Mouse (Mus musculus): ENCODE measurements at regions not wholly inside any gene's neighbourhood (a gene's known extent, or its start where the extent isn't known, plus 50 kb on each side); places are given as distances from the start of the nearest gene placed in this dataset.
A peak's percentile ranks its signal among the peaks of the same experiment; 100 is the strongest.

DNA sequence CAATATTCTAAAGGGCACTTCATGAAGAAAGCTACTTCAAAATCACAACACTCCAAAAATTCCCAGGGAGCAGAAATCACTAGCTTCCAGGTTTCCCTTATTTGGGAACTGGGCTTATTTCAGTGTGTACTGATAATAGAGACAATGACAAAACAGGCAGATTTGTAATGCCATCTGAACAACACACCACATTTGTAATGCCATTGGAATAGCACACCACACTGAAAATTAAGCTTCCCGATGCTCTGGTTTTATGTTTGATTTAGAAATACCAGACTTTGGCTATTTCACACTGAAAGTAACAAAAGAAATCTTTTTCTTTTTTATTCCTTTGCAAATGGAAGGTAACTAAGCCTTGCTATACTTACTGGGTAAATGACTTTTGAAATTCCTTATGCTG is 343.5 kb upstream of the Cdh20 start:
- H3K4me3 ChIP-seq, result no peak overlapping the region
- WGBS, result 87% methylated on average over 1 of the region's 1 CpGs
- no peaks in the 10 kb centered on the region for H3K4me1 ChIP-seq
- no peak for ATAC-seq
- no peak overlapping the region for H3K27ac ChIP-seq
- H3K9ac ChIP-seq, result no peak overlapping the region
- no peaks in the 10 kb centered on the region for H3K9me3 ChIP-seq (replicated peaks)
- H3K4me2 ChIP-seq, result no peak overlapping the region
- H3K36me3 ChIP-seq (ENCODE audit: poor library complexity, severe bottlenecking), result no peaks in the 10 kb centered on the region
- no peaks in the 10 kb centered on the region for H3K27me3 ChIP-seq

DNA sequence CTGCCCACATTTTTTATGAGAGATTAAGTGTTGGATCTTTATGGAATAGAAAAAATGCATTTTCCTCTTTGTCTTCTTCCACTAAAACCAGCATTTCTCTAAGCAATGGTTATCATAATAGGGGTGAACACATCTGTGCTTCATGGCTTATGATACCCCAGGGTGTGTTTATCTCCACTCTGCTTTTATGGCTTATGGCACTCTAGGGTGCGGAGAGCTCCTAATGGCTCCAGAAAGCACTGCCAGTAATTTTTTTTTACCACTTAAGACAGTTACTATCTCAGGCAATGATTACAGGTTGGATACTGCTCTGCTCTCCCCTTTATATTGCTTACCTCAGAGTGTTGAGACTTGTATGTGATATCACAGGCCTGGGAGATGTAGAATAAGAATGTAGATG is 343.0 kb upstream of the Cdh20 start:
- Histone ChIP-seq H3K4me2 (no peak overlapping the region), H3K4me1 (no peaks in the 10 kb centered on the region), H3K36me3 (ENCODE audit: poor library complexity, severe bottlenecking) (no peaks in the 10 kb centered on the region), H3K27me3 (no peaks in the 10 kb centered on the region), H3K9me3 (replicated peaks) (no peaks in the 10 kb centered on the region), H3K4me3 (no peak overlapping the region), H3K27ac (no peak overlapping the region), H3K9ac (no peak overlapping the region)
- WGBS, result 94% methylated on average over 1 of the region's 1 CpGs
- ATAC-seq, result no peak

DNA sequence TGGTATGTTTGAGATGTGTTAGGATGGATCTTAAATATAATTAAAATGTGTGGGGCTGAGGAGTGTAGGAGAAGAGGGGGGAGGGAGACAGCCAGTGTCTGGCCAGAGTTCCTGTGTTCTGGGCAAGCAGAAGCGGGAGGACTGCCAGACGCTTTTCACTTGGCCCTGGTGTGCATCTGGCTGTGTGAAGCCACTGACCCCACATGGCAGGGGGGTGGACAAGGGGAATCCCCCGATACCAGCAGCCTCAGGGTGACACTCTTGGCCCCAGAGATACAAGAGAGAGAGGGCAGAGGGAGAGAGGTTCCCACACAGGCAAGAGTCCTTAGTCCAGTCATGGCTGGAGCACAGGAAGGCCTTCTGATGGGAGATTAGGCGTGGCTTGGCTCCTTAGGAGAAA is 318.7 kb upstream of the Cdh20 start:
- Histone ChIP-seq H3K27me3 (no peaks in the 10 kb centered on the region), H3K36me3 (ENCODE audit: poor library complexity, severe bottlenecking) (no peaks in the 10 kb centered on the region), H3K9me3 (replicated peaks) (no peaks in the 10 kb centered on the region), H3K4me2 (no peak overlapping the region), H3K27ac (no peak overlapping the region), H3K4me1 (no peaks in the 10 kb centered on the region), H3K9ac (no peak overlapping the region), H3K4me3 (no peak overlapping the region)
- 76% methylated on average over 4 of the region's 4 CpGs for WGBS
- ATAC-seq, result no peak

DNA sequence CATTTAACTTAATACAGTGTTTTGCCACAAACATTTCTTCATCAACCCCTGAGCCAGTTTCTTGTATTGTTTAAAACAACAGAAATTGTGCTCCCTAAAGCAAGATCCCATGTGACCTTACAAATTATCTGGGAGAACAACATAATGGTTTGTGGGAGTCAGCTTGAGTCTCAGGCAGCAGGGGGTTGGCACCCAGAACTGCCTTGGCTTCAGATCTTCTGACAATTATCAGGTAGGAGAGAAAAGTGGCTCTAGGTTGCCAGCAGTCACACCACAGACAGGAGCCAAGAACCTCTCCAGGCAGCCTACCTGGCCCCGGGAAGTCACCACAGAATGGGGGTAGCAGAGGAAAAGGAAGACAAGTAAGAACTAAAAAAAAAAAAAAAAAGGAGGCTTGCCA is 299.8 kb upstream of the Cdh20 start:
- H3K9me3 ChIP-seq (replicated peaks), result no peaks in the 10 kb centered on the region
- ATAC-seq, result no peak
- H3K36me3 ChIP-seq (ENCODE audit: poor library complexity, severe bottlenecking), result no peaks in the 10 kb centered on the region
- H3K27me3 ChIP-seq, result no peaks in the 10 kb centered on the region
- no peak overlapping the region for H3K9ac ChIP-seq
- H3K4me1 ChIP-seq, result no peaks in the 10 kb centered on the region
- no peak overlapping the region for H3K27ac ChIP-seq
- 79% methylated on average over 1 of the region's 1 CpGs for WGBS
- H3K4me3 ChIP-seq, result no peak overlapping the region
- H3K4me2 ChIP-seq, result no peak overlapping the region

DNA sequence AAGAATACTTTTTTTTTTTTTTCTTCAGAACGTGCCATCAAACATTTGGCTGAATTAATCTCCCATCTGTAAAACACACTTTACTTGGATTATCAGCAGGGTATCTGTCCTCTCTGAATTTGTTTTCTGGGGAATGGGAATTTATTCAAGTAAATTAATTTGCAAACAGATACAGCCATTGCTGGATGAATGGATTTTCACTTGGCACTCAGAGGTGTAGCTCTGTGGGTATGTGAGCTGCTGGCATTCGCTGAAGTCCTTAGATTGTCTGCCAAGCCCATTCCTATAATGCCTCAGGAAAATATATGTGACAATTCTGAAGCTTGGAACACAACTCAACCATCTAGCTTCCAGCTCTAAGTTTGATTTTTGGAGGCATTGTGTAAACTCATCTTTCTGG is 288.6 kb upstream of the Cdh20 start:
- Histone ChIP-seq H3K4me1 (no peaks in the 10 kb centered on the region), H3K27me3 (no peaks in the 10 kb centered on the region), H3K4me2 (no peak overlapping the region), H3K9ac (no peak overlapping the region), H3K9me3 (replicated peaks) (no peaks in the 10 kb centered on the region), H3K4me3 (no peak overlapping the region), H3K36me3 (ENCODE audit: poor library complexity, severe bottlenecking) (no peaks in the 10 kb centered on the region), H3K27ac (no peak overlapping the region)
- 53% methylated on average over 2 of the region's 2 CpGs for WGBS
- ATAC-seq, result peak; percentile 61; the same call in 1 of the 2 replicates
